Mouse (Mus musculus) left cerebral cortex, adult 11 months (tissue): ENCODE results near the gene Zswim3.
A peak's percentile ranks its signal among the peaks of the same experiment; 100 is the strongest.
"Not testable (repeated sequence)": the region's sequence is repeated elsewhere in the genome, so short reads cannot be mapped to it uniquely, and the experiment has no call there.

Source experiments
- DNase-seq: peaks from one replicate; pipeline ENCODE4 v3.0.0; 2022; ENCODE audit warnings: low spot score

The Zswim3 gene

GRCm38 (mm10) chr2:164813557-164813956, 8.7 kb downstream of the Zswim3 start:
- DNase-seq: no peak

- no peak for DNase-seq
Measured at GRCm38 (mm10) chr2:164815348-164815747, 10.4 kb downstream of the Zswim3 start.

GRCm38 (mm10) chr2:164815821-164816220, 10.9 kb downstream of the Zswim3 start:
- no peak for DNase-seq

GRCm38 (mm10) chr2:164817206-164817605, 12.3 kb downstream of the Zswim3 start:
- no peak for DNase-seq

- no peak for DNase-seq
Measured at GRCm38 (mm10) chr2:164817703-164818102, 12.8 kb downstream of the Zswim3 start.

- DNase-seq: no peak
Measured at GRCm38 (mm10) chr2:164821060-164821459, 16.2 kb downstream of the Zswim3 start.

- peak; percentile 99 for DNase-seq
Measured at GRCm38 (mm10) chr2:164822636-164823165, 17.8 kb downstream of the Zswim3 start, which contains the start of gene Zswim1. Gene Zswim1, plus strand, starts transcription at chr2:164822686.

- no peak for DNase-seq
Measured at GRCm38 (mm10) chr2:164823181-164823585, 18.3 kb downstream of the Zswim3 start.

GRCm38 (mm10) chr2:164823969-164824368, 19.1 kb downstream of the Zswim3 start:
- no peak for DNase-seq

GRCm38 (mm10) chr2:164825521-164825920, 20.6 kb downstream of the Zswim3 start:
- DNase-seq: no peak

GRCm38 (mm10) chr2:164827146-164827850, 22.4 kb downstream of the Zswim3 start:
- DNase-seq: no peak

GRCm38 (mm10) chr2:164828437-164828836, 23.5 kb downstream of the Zswim3 start, which contains the start of gene Spata25:
Gene Spata25, minus strand, starts transcription at chr2:164828537.
- no peak for DNase-seq

GRCm38 (mm10) chr2:164829090-164829489, 24.2 kb downstream of the Zswim3 start:
- no peak for DNase-seq

- no peak for DNase-seq
Measured at GRCm38 (mm10) chr2:164831029-164831428, 26.1 kb downstream of the Zswim3 start.

GRCm38 (mm10) chr2:164832032-164832747, 27.3 kb downstream of the Zswim3 start:
- no peak for DNase-seq

GRCm38 (mm10) chr2:164832748-164833301, 27.9 kb downstream of the Zswim3 start, which contains the start of gene Ctsa:
Gene Ctsa, plus strand, starts transcription at chr2:164832873.
- peak; percentile 64 for DNase-seq

- DNase-seq: peak; percentile 91
Measured at GRCm38 (mm10) chr2:164833314-164833959, 28.5 kb downstream of the Zswim3 start, which contains the start of gene Neurl2. Gene Neurl2, minus strand, starts transcription at chr2:164833456.

- DNase-seq: no peak
Measured at GRCm38 (mm10) chr2:164834531-164834930, 29.6 kb downstream of the Zswim3 start.

- no peak for DNase-seq
Measured at GRCm38 (mm10) chr2:164835164-164835563, 30.3 kb downstream of the Zswim3 start.

GRCm38 (mm10) chr2:164845782-164846181, 40.9 kb downstream of the Zswim3 start:
- DNase-seq: no peak

GRCm38 (mm10) chr2:164850061-164850460, 45.2 kb downstream of the Zswim3 start:
- DNase-seq: no peak

- not testable (repeated sequence) for DNase-seq
Measured at GRCm38 (mm10) chr2:164855572-164855971, 50.7 kb downstream of the Zswim3 start.
